Mouse (Mus musculus) ES-Bruce4 (cell line): Measurements from ENCODE around the gene Epb41l5. TPM values are rescaled to one million over a fixed set of nuclear protein-coding genes. Genes with fewer than 3 reads are reported as not detected.

ENCODE experiments used
- H3K27ac ChIP-seq: 2 replicates; pipeline ENCODE4 v1.5.1; 2012; ENCODE audit warnings: low read length, inconsistent platforms; ENCODE audit not compliant: insufficient read depth
- H3K27me3 ChIP-seq: 2 replicates; pipeline ENCODE4 v1.6.1; 2012; ENCODE audit warnings: mild to moderate bottlenecking, low read length, inconsistent platforms; ENCODE audit not compliant: control insufficient read depth, poor library complexity, insufficient read depth, severe bottlenecking
- H3K36me3 ChIP-seq: 2 replicates; pipeline ENCODE4 v1.6.1; 2012; ENCODE audit warnings: inconsistent platforms, mild to moderate bottlenecking, low read length, moderate library complexity; ENCODE audit not compliant: control insufficient read depth, poor library complexity, insufficient read depth, severe bottlenecking
- H3K4me1 ChIP-seq: one replicate; pipeline ENCODE4 v1.8.1; 2011; ENCODE audit warnings: low read length; ENCODE audit not compliant: control insufficient read depth, insufficient read depth
- H3K4me3 ChIP-seq: 2 replicates; pipeline ENCODE4 v1.5.1; 2011; ENCODE audit warnings: low read depth, mild to moderate bottlenecking, low read length
- H3K9ac ChIP-seq: 2 replicates; pipeline ENCODE4 v1.6.1; 2012; ENCODE audit warnings: low read depth, mild to moderate bottlenecking, inconsistent platforms; ENCODE audit not compliant: poor library complexity, severe bottlenecking
- H3K9me3 ChIP-seq: replicated peaks from 2 replicates; pipeline ENCODE4 v1.6.1; 2012; ENCODE audit warnings: mild to moderate bottlenecking, low read length, inconsistent platforms; ENCODE audit not compliant: control insufficient read depth, poor library complexity, insufficient read depth, severe bottlenecking
- CTCF ChIP-seq: IDR thresholded peaks from one replicate; pipeline ENCODE4 v1.8.1; 2011; ENCODE audit warnings: low read depth, low read length
- EP300 ChIP-seq: IDR thresholded peaks from 2 replicates; pipeline ENCODE4 v1.6.1; 2011; ENCODE audit warnings: low read depth, low read length; ENCODE audit not compliant: insufficient read depth
- POLR2A ChIP-seq: IDR thresholded peaks from one replicate; pipeline ENCODE4 v1.8.1; 2011; ENCODE audit warnings: low read length; ENCODE audit not compliant: insufficient read depth
- polyA plus RNA-seq: library from polyadenylated mRNA; stranded (reverse); fragments of >200 nt; gene quantifications from 2 replicates; pipeline ENCODE4 v1.2.4, GENCODE M21; 2011; ENCODE audit warnings: low read depth; ENCODE audit not compliant: missing spikeins, insufficient read depth, insufficient read length

The Epb41l5 gene
- polyA plus RNA-seq, 1 experiment, result 48.2 TPM

- H3K9ac ChIP-seq, result no peak overlapping the region
- H3K4me1 ChIP-seq, result peaks cover 3% of the 10 kb centered on the region
- H3K27ac ChIP-seq, result no peak overlapping the region
- H3K4me3 ChIP-seq, result no peak overlapping the region
- 0 out of 2 replicates have a peak, but pooled peaks cover 4% of the 10 kb centered on the region for H3K36me3 ChIP-seq
- TF ChIP-seq EP300 (no peak), POLR2A (no peak), CTCF (no peak)
- no peaks in the 10 kb centered on the region for H3K27me3 ChIP-seq
- no peaks in the 10 kb centered on the region for H3K9me3 ChIP-seq
Measured at GRCm38 (mm10) chr1:119551651-119552050, 97.1 kb downstream of the Epb41l5 start.

DNA sequence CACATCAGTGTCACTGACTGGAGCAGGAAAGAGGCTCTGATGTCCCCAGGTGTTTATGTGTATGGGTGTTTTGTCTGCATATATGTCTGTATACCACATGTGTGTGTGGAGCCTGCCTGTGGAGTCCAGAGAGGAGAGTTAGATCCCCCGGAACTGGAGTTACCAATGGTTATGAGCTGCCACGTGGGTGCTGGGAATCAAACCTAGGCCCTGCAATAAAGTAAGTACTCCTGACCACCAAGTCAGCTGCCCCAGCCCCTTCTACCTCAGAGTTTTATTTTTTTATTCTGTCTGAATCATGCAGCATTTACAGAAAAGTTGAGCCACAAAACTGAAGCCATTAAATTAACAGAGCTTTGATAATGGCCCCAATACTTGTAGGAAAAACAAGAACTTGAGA lies 98.7 kb downstream of the Epb41l5 start:
- TF ChIP-seq CTCF, result no peak
- no peak for TF ChIP-seq EP300
- no peak for TF ChIP-seq POLR2A
- Histone ChIP-seq H3K9me3 (no peaks in the 10 kb centered on the region), H3K4me1 (peaks cover 3% of the 10 kb centered on the region), H3K4me3 (no peak overlapping the region), H3K9ac (no peak overlapping the region), H3K27ac (no peak overlapping the region), H3K27me3 (no peaks in the 10 kb centered on the region), H3K36me3 (0 out of 2 replicates have a peak, but pooled peaks cover 4% of the 10 kb centered on the region)

DNA sequence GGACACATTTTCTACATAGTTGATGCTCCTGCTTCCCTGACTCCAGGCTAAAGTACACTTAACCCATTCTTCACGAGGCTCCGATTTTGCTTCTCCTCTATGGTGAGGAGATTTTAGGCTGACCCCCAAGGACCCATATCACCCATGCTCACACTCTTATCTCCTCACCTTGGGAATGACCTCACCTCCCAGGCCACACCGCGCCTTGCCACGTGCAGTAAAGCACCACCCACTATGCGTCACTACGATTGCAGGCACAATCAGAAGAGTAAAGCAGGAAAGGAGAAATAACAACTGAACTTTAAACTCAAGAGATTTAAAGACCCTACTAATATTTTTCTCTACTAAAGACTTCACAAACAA lies 99.5 kb downstream of the Epb41l5 start:
- no peak overlapping the region for H3K9ac ChIP-seq

GRCm38 (mm10) chr1:119548668-119549326 lies 100.0 kb downstream of the Epb41l5 start:
- H3K9ac ChIP-seq, result no peak overlapping the region
- no peaks in the 10 kb centered on the region for H3K27me3 ChIP-seq
- H3K36me3 ChIP-seq, result 0 out of 2 replicates have a peak, but pooled peaks cover 4% of the 10 kb centered on the region
- peaks cover 3% of the 10 kb centered on the region for H3K4me1 ChIP-seq
- H3K27ac ChIP-seq, result no peak overlapping the region
- no peak overlapping the region for H3K4me3 ChIP-seq
- no peak for TF ChIP-seq CTCF
- TF ChIP-seq POLR2A, result no peak
- TF ChIP-seq EP300, result no peak
- no peaks in the 10 kb centered on the region for H3K9me3 ChIP-seq

More for the DNA sequence above, 99.5 kb downstream of the Epb41l5 start:
- no peak overlapping the region for H3K4me3 ChIP-seq
- peaks cover 3% of the 10 kb centered on the region for H3K4me1 ChIP-seq
- TF ChIP-seq EP300 (no peak), CTCF (no peak), POLR2A (no peak)
- 0 out of 2 replicates have a peak, but pooled peaks cover 4% of the 10 kb centered on the region for H3K36me3 ChIP-seq
- no peak overlapping the region for H3K27ac ChIP-seq
- H3K9me3 ChIP-seq, result no peaks in the 10 kb centered on the region
- no peaks in the 10 kb centered on the region for H3K27me3 ChIP-seq

- H3K9ac ChIP-seq, result no peak overlapping the region
- H3K9me3 ChIP-seq, result no peaks in the 10 kb centered on the region
- no peak overlapping the region for H3K27ac ChIP-seq
- H3K4me1 ChIP-seq, result peaks cover 3% of the 10 kb centered on the region
- TF ChIP-seq POLR2A (no peak), CTCF (no peak), EP300 (no peak)
- H3K36me3 ChIP-seq, result 0 out of 2 replicates have a peak, but pooled peaks cover 4% of the 10 kb centered on the region
- H3K27me3 ChIP-seq, result no peaks in the 10 kb centered on the region
- no peak overlapping the region for H3K4me3 ChIP-seq
Measured at GRCm38 (mm10) chr1:119546490-119546889, 102.3 kb downstream of the Epb41l5 start.

- TF ChIP-seq CTCF, result no peak
- no peak for TF ChIP-seq EP300
- no peak for TF ChIP-seq POLR2A
- no peaks in the 10 kb centered on the region for H3K9me3 ChIP-seq
- no peak overlapping the region for H3K4me3 ChIP-seq
- H3K27ac ChIP-seq, result no peak overlapping the region
- no peaks in the 10 kb centered on the region for H3K27me3 ChIP-seq
- H3K36me3 ChIP-seq, result 0 out of 2 replicates have a peak, but pooled peaks cover 4% of the 10 kb centered on the region
- no peak overlapping the region for H3K9ac ChIP-seq
- H3K4me1 ChIP-seq, result peaks cover 3% of the 10 kb centered on the region
Measured at GRCm38 (mm10) chr1:119545671-119546070, 103.1 kb downstream of the Epb41l5 start.
